Mouse (Mus musculus) liver, embryonic 13.5 days (tissue): ENCODE measurements at regions not wholly inside any gene's neighbourhood (a gene's known extent, or its start where the extent isn't known, plus 50 kb on each side); places are given as distances from the start of the nearest gene placed in this dataset.

Experiments
- ATAC-seq: fragments of 200-750 bp; cut with Nextera tagmentation; 2 replicates; pipeline ENCODE4 v1.8.0; 2017; ENCODE audit warnings: low read depth, mild to moderate bottlenecking, moderate number of reproducible peaks, moderate library complexity
- DNase-seq: peaks from one replicate; pipeline ENCODE4 v3.0.0; 2022
- H3K27ac ChIP-seq: fragments of 300-500 bp; sonication (generic); 2 replicates; pipeline ENCODE4 v1.5.1; 2015; ENCODE audit warnings: moderate library complexity, mild to moderate bottlenecking, inconsistent platforms
- H3K27me3 ChIP-seq: fragments of 300-500 bp; sonication (generic); 2 replicates; pipeline ENCODE4 v1.6.1; 2015; ENCODE audit warnings: mild to moderate bottlenecking, inconsistent platforms
- H3K36me3 ChIP-seq: fragments of 300-500 bp; sonication (generic); 2 replicates; pipeline ENCODE4 v1.6.1; 2015; ENCODE audit warnings: mild to moderate bottlenecking, inconsistent platforms
- H3K4me1 ChIP-seq: fragments of 300-500 bp; sonication (generic); replicated peaks from 2 replicates; pipeline ENCODE4 v1.6.1; 2015; ENCODE audit warnings: inconsistent platforms
- H3K4me2 ChIP-seq: fragments of 300-500 bp; sonication (generic); 2 replicates; pipeline ENCODE4 v1.6.1; 2015; ENCODE audit warnings: inconsistent platforms, mild to moderate bottlenecking, moderate library complexity
- H3K4me3 ChIP-seq: fragments of 300-500 bp; sonication (generic); replicated peaks from 2 replicates; pipeline ENCODE4 v1.5.1; 2015; ENCODE audit warnings: mild to moderate bottlenecking, inconsistent platforms
- H3K9ac ChIP-seq: fragments of 300-500 bp; sonication (generic); 2 replicates; pipeline ENCODE4 v1.6.1; 2015; ENCODE audit warnings: mild to moderate bottlenecking, inconsistent platforms
- H3K9me3 ChIP-seq: fragments of 300-500 bp; sonication (generic); replicated peaks from 2 replicates; pipeline ENCODE4 v1.6.1; 2016; ENCODE audit warnings: inconsistent platforms
- WGBS: fragments of 180-500 bp; shearing (Covaris S2); methylation state at CpG from one replicate; pipeline ENCODE4 v1.1.7; 2015; ENCODE audit not compliant: insufficient replicate concordance; 5-methylcytosine and 5-hydroxymethylcytosine counted together

DNA sequence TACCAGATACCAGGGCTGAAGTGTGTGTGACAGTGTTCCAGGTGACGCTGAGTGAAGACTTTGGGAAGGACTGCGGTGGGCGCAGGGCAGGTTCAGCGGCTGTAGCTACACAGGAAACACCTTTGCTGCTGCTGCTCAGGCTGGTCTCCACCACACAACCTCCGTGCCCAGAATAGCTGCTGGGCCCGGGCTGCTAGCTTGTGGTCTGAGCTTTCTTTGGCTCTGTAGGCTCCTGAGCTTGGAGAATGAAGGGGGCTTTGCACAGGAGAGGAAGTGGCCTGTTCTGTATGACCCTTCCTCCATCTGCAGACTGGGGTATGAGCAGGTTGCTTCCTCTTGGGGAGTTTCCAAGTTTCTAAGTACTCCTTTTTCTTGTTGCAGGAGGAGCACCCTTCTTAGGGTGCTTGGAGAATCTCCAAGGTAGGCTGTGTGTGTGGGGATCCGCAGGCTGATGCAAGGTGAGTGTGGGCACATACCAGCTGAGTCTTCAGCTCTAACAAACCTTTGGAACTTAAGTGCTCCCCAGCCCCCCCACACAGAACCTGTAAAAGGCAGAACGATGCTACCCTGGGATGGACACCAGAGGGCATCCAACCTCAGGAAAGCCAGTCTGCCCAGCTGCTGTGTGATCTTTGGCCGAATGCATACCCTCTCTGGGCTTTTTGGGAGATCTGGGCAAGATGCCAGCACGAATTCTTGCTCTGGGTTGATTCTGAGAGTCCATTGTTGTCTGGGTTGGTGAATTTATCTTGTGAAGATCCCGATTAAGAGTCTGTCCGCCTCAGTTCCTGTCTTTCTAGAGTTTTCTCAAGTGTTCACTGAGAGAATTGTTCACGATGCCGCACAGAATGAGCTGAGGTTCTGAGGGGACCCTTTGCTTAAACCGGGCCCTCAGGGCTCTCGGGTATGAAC is 136.6 kb downstream of the Mn1 start:
- H3K9me3 ChIP-seq: no peaks in the 10 kb centered on the region
- peaks cover 10% of the 10 kb centered on the region; the same call in 1 of the 2 replicates for H3K4me1 ChIP-seq
- no peak for DNase-seq
- no peaks in the 10 kb centered on the region for H3K36me3 ChIP-seq
- H3K27me3 ChIP-seq: 0 out of 2 replicates have a peak, but pooled peaks cover 2% of the 10 kb centered on the region
- H3K4me3 ChIP-seq: no peak overlapping the region
- H3K27ac ChIP-seq: no peak overlapping the region
- no peak overlapping the region for H3K4me2 ChIP-seq
- no peak overlapping the region for H3K9ac ChIP-seq
- ATAC-seq: no peak
- WGBS: 25% methylated on average over 16 of the region's 16 CpGs

DNA sequence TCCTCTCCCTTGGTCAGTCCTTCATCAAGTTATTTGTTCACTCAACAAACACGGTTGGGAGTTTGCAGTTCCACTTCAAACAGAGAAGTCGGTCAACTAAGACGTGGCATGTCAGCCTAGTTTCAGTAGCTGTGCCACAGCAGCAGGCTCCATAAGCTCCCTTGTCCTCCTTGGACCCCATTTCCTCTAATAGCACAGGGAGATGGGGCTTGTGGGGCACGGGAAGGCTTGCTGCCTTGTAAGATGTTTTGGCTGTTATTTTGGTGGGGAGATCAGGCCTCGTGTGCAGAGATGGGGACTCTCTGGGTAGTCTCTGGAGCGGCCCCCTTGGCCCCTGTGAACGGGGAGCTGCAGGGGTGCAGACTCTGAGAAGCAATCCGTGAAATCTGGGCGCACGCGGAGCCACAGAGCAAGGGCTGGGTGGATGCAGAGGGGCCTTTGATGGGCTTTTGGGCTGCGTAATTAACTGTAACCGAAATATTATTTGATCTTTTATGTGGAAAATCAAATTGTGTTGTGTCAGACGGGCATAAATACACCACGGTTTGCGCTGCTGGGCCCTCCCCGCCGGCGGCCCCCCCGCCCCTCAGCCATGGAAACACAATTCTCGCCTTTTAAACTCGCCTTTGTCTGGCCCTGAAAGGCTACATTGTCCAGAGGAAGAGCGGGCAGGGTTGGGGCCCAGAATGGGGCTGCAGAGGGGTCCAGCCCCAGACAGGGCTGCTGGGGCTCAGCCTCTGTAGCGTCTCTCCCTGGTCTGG is 137.6 kb downstream of the Mn1 start:
- no peak overlapping the region for H3K9ac ChIP-seq
- 0 out of 2 replicates have a peak, but pooled peaks cover 2% of the 10 kb centered on the region for H3K27me3 ChIP-seq
- ATAC-seq: no peak
- 40% methylated on average over 24 of the region's 24 CpGs for WGBS
- H3K27ac ChIP-seq: no peak overlapping the region
- H3K4me2 ChIP-seq: no peak overlapping the region
- peaks cover 10% of the 10 kb centered on the region; the same call in 1 of the 2 replicates for H3K4me1 ChIP-seq
- no peaks in the 10 kb centered on the region for H3K9me3 ChIP-seq
- no peak overlapping the region for H3K4me3 ChIP-seq
- no peak for DNase-seq
- no peaks in the 10 kb centered on the region for H3K36me3 ChIP-seq

DNA sequence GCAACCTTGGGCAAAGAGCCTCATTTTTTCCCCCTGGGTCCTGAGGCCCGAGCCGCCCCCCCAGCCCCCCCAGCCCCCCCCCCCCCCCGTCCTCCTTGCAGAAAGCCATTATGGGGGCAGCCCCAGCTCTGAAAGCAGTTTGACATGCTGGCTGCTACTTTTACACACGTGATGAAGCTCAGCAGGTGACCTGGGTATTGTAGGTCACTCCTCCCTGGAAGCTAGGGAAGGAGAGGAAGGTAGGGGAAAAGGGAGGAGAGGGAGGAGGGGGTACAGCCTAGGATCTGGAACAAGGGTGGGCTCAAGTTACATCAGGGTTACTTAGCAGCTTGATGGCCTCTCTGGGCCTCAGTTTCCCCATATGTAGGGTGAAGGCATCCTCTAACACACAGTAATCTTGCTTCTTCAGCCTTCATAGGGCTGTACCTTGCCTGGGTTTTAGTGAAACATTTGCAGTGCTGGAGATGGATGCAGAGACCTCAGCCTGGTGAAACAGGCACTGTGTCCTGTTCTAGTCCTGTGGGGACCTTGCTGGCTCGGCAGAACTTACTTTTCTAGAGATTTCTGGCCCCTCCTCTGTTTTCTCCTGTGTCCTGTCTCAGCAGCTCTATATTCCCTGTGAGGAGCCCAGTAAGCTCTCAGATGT is 138.3 kb downstream of the Mn1 start:
- ATAC-seq: no peak
- no peak overlapping the region for H3K9ac ChIP-seq
- 28% methylated on average over 5 of the region's 5 CpGs for WGBS

DNA sequence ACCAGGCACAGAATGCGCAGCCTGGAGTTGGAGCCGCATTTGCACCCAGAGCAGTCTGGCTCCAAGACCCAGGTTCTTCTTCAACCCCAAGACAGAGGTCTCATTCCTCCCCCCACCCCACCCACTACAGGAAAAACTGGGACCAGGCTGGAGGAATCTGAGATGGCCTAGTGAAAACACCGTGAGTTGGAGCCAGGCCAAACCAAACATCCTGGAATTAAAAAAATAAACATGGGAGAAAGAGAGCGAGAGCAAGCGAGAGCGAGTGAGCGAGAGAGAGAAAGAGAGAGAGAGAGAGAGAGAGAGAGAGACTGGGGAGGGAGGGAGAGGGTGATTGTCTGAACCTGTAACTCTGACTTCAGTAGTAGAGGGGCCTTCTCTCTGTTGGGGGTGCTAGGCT is 138.8 kb downstream of the Mn1 start:
- no peak overlapping the region for H3K4me3 ChIP-seq
- WGBS: 79% methylated on average over 7 of the region's 7 CpGs
- no peak overlapping the region for H3K27ac ChIP-seq
- H3K4me2 ChIP-seq: no peak overlapping the region
- DNase-seq (no peak), ATAC-seq (no peak)
- H3K9ac ChIP-seq: no peak overlapping the region
- no peaks in the 10 kb centered on the region for H3K36me3 ChIP-seq
- H3K27me3 ChIP-seq: 0 out of 2 replicates have a peak, but pooled peaks cover 2% of the 10 kb centered on the region
- H3K9me3 ChIP-seq: no peaks in the 10 kb centered on the region
- peaks cover 10% of the 10 kb centered on the region; the same call in 1 of the 2 replicates for H3K4me1 ChIP-seq

More for the DNA sequence above, 138.3 kb downstream of the Mn1 start:
- Histone ChIP-seq H3K27ac (no peak overlapping the region), H3K4me1 (peaks cover 10% of the 10 kb centered on the region; the same call in 1 of the 2 replicates), H3K27me3 (0 out of 2 replicates have a peak, but pooled peaks cover 2% of the 10 kb centered on the region), H3K36me3 (no peaks in the 10 kb centered on the region), H3K4me3 (no peak overlapping the region), H3K9me3 (no peaks in the 10 kb centered on the region), H3K4me2 (no peak overlapping the region)
- DNase-seq: no peak

DNA sequence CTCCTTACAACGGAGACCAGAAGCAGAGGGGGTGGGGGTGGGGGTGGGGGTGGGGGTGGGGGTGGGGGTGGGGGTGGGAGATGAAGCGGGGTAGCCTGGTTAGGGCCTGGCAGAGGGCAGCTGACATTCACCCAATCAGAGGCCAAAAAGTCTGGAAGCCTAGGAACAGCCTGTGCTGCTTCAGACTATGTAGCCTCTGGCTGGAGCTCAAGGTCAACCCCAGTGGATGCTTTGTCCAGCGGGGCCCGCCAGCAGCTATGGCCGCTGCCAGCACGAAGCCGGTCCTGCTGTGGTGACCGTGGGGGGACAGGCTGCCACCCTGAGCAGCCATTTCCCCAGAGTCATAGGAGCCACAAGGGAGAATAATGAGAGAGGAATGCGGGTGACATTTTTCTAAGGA is 143.3 kb downstream of the Mn1 start:
- H3K4me1 ChIP-seq: peaks cover 2% of the 10 kb centered on the region; the same call in 1 of the 2 replicates
- H3K9ac ChIP-seq: no peak overlapping the region
- H3K4me3 ChIP-seq: no peak overlapping the region
- no peaks in the 10 kb centered on the region for H3K27me3 ChIP-seq
- WGBS: 62% methylated on average over 9 of the region's 9 CpGs
- H3K9me3 ChIP-seq: no peaks in the 10 kb centered on the region
- no peak overlapping the region for H3K27ac ChIP-seq
- no peaks in the 10 kb centered on the region for H3K36me3 ChIP-seq
- H3K4me2 ChIP-seq: no peak overlapping the region
- DNase-seq (no peak), ATAC-seq (no peak)

DNA sequence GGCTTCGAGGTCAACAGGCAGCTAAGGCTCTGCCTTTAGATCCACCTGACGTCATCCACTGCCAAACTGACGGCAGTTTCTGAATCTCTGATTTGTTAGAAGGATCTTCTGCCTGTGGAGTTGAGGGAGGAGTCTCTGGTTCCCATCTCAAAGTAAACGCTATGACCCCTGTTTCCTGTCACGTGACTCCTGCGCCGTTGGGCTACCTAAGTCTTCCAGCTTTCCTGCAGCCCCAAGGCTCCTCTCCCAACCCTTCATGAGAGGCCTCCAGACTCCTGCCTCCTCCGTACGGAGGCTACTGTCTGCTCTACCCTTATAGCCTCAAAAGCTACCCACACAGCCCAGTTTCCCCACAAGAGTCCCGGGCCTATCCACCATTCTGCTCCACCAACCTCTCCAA is 144.1 kb downstream of the Mn1 start:
- no peak overlapping the region for H3K4me2 ChIP-seq
- no peak overlapping the region for H3K4me3 ChIP-seq
- 0 out of 2 replicates have a peak, but pooled peaks cover under 1% of the 10 kb centered on the region for H3K4me1 ChIP-seq
- WGBS: 49% methylated on average over 10 of the region's 10 CpGs
- H3K9ac ChIP-seq: no peak overlapping the region
- no peaks in the 10 kb centered on the region for H3K36me3 ChIP-seq
- no peak overlapping the region for H3K27ac ChIP-seq
- H3K9me3 ChIP-seq: no peaks in the 10 kb centered on the region
- ATAC-seq (no peak), DNase-seq (no peak)
- no peaks in the 10 kb centered on the region for H3K27me3 ChIP-seq

DNA sequence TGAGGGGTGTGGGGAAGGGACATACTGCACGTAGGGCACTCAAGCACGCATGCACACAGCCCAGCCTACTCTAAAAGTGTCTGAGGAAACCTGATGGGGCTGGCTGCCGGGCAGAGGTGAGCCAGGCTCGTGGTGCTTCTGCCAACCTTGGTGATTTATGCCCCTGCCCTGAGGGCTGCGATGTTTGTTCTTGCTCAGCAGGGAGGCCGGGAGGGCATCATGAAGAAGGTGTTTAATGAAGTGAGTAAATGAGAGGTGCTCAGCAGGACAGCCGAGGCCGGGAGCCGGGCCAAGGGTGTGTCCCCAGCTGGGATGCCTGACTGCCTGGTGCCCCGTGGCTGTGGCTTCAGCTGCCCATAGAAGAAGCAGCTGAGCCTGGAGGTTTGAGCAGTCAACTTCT is 153.7 kb downstream of the Mn1 start:
- Histone ChIP-seq H3K9ac (no peak overlapping the region), H3K27ac (no peak overlapping the region), H3K27me3 (peaks cover 21% of the 10 kb centered on the region), H3K4me3 (no peak overlapping the region), H3K36me3 (no peaks in the 10 kb centered on the region), H3K4me2 (no peak overlapping the region), H3K4me1 (peaks cover 7% of the 10 kb centered on the region), H3K9me3 (no peaks in the 10 kb centered on the region)
- no peak for DNase-seq
- ATAC-seq: no peak
- WGBS: 34% methylated on average over 10 of the region's 10 CpGs

DNA sequence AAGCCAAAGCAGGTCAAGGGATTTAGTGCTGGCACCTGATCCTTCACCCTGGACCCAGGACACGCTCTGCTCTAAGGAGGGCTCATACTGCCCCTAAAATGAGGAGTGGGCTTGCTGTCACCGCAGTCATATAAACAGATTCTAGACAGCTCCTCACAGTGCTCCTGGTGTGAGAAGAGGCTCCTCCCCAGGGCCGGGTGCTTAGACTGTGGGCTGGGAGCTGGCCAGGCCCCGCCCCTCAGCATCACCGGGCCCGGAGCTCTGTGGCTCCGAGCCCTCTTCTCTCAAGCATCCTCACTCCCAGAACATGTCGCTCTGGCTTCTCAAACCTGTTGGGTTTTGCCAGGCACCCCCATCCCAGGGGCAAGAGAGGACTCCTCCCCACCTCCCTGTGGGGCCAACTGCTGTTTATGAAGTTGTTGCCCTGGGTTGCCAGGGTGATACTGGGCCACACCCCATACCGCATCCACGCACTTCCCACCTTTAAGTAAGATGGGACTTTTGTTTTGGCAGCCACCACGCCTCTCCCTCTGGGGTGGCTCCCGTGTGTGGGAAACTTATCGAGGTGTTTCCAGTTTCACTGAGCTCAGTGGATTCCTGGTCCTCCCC is 156.2 kb downstream of the Mn1 start:
- peaks cover 7% of the 10 kb centered on the region for H3K4me1 ChIP-seq
- no peak overlapping the region for H3K4me3 ChIP-seq
- H3K36me3 ChIP-seq: no peaks in the 10 kb centered on the region
- H3K27me3 ChIP-seq: peaks cover 25% of the 10 kb centered on the region
- ATAC-seq (no peak), DNase-seq (no peak)
- H3K9me3 ChIP-seq: no peaks in the 10 kb centered on the region
- no peak overlapping the region for H3K27ac ChIP-seq
- WGBS: 15% methylated on average over 13 of the region's 13 CpGs
- no peak overlapping the region for H3K4me2 ChIP-seq
- H3K9ac ChIP-seq: no peak overlapping the region

DNA sequence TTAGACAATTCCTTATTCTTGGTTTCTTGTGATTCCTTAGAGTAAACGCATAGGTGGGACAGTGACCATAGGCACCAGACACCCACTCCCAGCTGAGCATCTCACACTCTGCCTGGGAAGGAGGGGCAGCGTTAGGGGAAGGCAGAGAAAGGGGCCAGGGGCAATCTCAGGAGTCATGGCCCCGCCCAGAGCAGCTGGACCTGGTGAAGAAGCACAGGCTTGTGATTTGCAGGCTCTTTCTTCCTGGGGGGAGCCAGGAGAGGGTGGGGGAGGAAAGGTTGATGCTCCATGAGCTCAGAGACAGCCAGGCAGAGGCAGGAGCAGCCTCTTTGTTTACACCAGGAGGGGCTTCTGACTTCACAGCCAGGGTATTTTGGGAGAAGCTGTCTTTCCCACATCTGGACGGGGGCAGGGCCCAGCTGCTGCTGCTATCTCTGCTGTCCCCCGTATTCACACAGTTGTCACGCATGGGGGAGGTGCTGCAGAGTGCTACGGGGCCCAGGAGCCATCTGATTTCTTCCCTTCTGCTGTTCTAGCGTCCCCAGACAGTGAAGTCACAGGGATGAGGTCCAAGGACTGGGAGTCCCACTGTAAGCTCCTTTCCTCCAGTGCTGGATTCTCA is 157.2 kb downstream of the Mn1 start:
- Histone ChIP-seq H3K9me3 (no peaks in the 10 kb centered on the region), H3K27ac (no peak overlapping the region), H3K36me3 (no peaks in the 10 kb centered on the region), H3K27me3 (peaks cover 33% of the 10 kb centered on the region), H3K9ac (no peak overlapping the region), H3K4me3 (no peak overlapping the region), H3K4me2 (no peak overlapping the region), H3K4me1 (peaks cover 16% of the 10 kb centered on the region)
- no peak for ATAC-seq
- no peak for DNase-seq
- 13% methylated on average over 8 of the region's 8 CpGs for WGBS

DNA sequence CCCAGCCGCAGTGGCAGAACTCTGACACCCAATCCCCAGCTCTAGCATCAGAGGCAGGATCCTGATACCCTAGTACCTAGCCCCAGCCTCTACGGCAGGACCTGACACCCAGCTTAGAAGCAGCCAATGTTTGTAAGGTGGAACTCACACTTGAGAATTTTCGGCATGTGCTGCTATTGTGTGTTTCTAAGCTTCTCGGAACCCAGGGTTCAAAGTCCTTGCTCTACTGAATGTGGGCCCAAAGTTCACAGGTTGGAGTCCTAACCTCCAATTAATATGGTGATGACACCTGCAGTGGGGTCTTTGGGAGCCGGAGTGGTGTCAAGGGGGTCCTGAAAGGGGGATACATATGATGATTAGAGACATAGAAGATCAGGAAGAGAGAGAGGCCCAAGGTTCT is 158.2 kb downstream of the Mn1 start:
- DNase-seq: no peak
- Histone ChIP-seq H3K9ac (no peak overlapping the region), H3K9me3 (no peaks in the 10 kb centered on the region), H3K4me2 (no peak overlapping the region), H3K4me1 (peaks cover 17% of the 10 kb centered on the region), H3K36me3 (no peaks in the 10 kb centered on the region), H3K27me3 (peaks cover 39% of the 10 kb centered on the region), H3K4me3 (no peak overlapping the region), H3K27ac (no peak overlapping the region)
- ATAC-seq: no peak
- 60% methylated on average over 5 of the region's 5 CpGs for WGBS
